Mouse (Mus musculus) liver, embryonic 11.5 days (tissue): ENCODE data around the gene Trip6. TPM values are rescaled to one million over a fixed set of nuclear protein-coding genes. Genes with fewer than 3 reads are reported as not detected.

Source experiments
- ATAC-seq: fragments of 200-750 bp; cut with Nextera tagmentation; replicated peaks from 2 replicates; pipeline ENCODE4 v1.8.0; 2017; ENCODE audit warnings: moderate number of reproducible peaks, mild to moderate bottlenecking, moderate TSS enrichment, moderate library complexity; ENCODE audit not compliant: low FRiP score
- DNase-seq: peaks from one replicate; pipeline ENCODE4 v3.0.0-alpha.2; 2017; ENCODE audit warnings: low spot score
- H3K27ac ChIP-seq: fragments of 300-500 bp; sonication (generic); 2 replicates; pipeline ENCODE4 v1.5.1; 2014; ENCODE audit warnings: mild to moderate bottlenecking, low read depth, low read length, control low read depth
- H3K27me3 ChIP-seq: fragments of 300-500 bp; sonication (generic); replicated peaks from 2 replicates; pipeline ENCODE4 v1.6.1; 2014; ENCODE audit warnings: low read length, mixed read lengths; ENCODE audit not compliant: control insufficient read depth, insufficient read depth
- H3K36me3 ChIP-seq: fragments of 300-500 bp; sonication (generic); 2 replicates; pipeline ENCODE4 v1.6.1; 2014; ENCODE audit warnings: mild to moderate bottlenecking, low read length, moderate library complexity, mixed read lengths; ENCODE audit not compliant: control insufficient read depth, insufficient read depth
- H3K4me1 ChIP-seq: fragments of 300-500 bp; sonication (generic); replicated peaks from 2 replicates; pipeline ENCODE4 v1.6.1; 2014; ENCODE audit warnings: low read length, mixed read lengths; ENCODE audit not compliant: control insufficient read depth, insufficient read depth
- H3K4me2 ChIP-seq: fragments of 300-500 bp; sonication (generic); 2 replicates; pipeline ENCODE4 v1.6.1; 2014; ENCODE audit warnings: mild to moderate bottlenecking, control low read depth, moderate library complexity
- H3K4me3 ChIP-seq: fragments of 300-500 bp; sonication (generic); 2 replicates; pipeline ENCODE4 v1.5.1; 2014; ENCODE audit warnings: low read depth, low read length, control low read depth
- H3K9ac ChIP-seq: fragments of 300-500 bp; sonication (generic); 2 replicates; pipeline ENCODE4 v1.6.1; 2014; ENCODE audit warnings: low read depth, low read length, control low read depth
- H3K9me3 ChIP-seq: fragments of 300-500 bp; sonication (generic); 2 replicates; pipeline ENCODE4 v1.6.1; 2016; ENCODE audit warnings: low read length, inconsistent platforms, mixed read lengths; ENCODE audit not compliant: control insufficient read depth
- WGBS: fragments of 180-500 bp; shearing (Covaris S2); extraction: QIAGEN DNeasy Blood & Tissue Kit; methylation state at CpG from one replicate; pipeline ENCODE4 v1.1.7; 2014; 5-methylcytosine and 5-hydroxymethylcytosine counted together
- polyA plus RNA-seq: library from polyadenylated mRNA; unstranded; fragments of >200 nt; fragmentation: Nextera tagmentation; extraction: Ambion mirVana; gene quantifications from 2 replicates; pipeline ENCODE4 v1.2.1, GENCODE M21; 2014

The Trip6 gene
- polyA plus RNA-seq, 1 experiment from 2014 or later: 31.6 TPM

GRCm38 (mm10) chr5:137290677-137291076 lies 23.5 kb downstream of the Trip6 start:
- 22% methylated on average over 15 of the region's 15 CpGs for WGBS
- ATAC-seq: peak; percentile 40
- Histone ChIP-seq H3K36me3 (peaks cover 11% of the 10 kb centered on the region; the same call in 1 of the 2 replicates), H3K27ac (peak overlapping the region; percentile 100), H3K4me3 (peak overlapping the region; percentile 68), H3K4me1 (peaks cover 57% of the 10 kb centered on the region), H3K27me3 (peaks cover 31% of the 10 kb centered on the region), H3K9ac (peak overlapping the region; percentile 80), H3K4me2 (peak overlapping the region; percentile 99), H3K9me3 (no peaks in the 10 kb centered on the region)
- DNase-seq: peak; percentile 66

- peak overlapping the region; percentile 87 for H3K9ac ChIP-seq
- 33% methylated on average over 13 of the region's 13 CpGs for WGBS
- DNase-seq (peak; percentile 82), ATAC-seq (peak; percentile 75)
- H3K36me3 ChIP-seq: 0 out of 2 replicates have a peak, but pooled peaks cover 2% of the 10 kb centered on the region
- peak overlapping the region; percentile 99 for H3K4me2 ChIP-seq
- H3K9me3 ChIP-seq: no peaks in the 10 kb centered on the region
- peaks cover 31% of the 10 kb centered on the region for H3K27me3 ChIP-seq
- H3K27ac ChIP-seq: peak overlapping the region; percentile 100
- peak overlapping the region; percentile 68 for H3K4me3 ChIP-seq
- H3K4me1 ChIP-seq: peaks cover 50% of the 10 kb centered on the region
Measured at GRCm38 (mm10) chr5:137289591-137290365, 24.4 kb downstream of the Trip6 start.

- H3K4me2 ChIP-seq: peak overlapping the region; percentile 99
- peak overlapping the region; percentile 68 for H3K4me3 ChIP-seq
- H3K4me1 ChIP-seq: peaks cover 47% of the 10 kb centered on the region
- H3K27me3 ChIP-seq: peaks cover 31% of the 10 kb centered on the region
- ATAC-seq (peak; percentile 13), DNase-seq (peak; percentile 71)
- peak overlapping the region; percentile 100 for H3K27ac ChIP-seq
- 0 out of 2 replicates have a peak, but pooled peaks cover 2% of the 10 kb centered on the region for H3K36me3 ChIP-seq
- H3K9ac ChIP-seq: peak overlapping the region; percentile 87
- 3% methylated on average over 24 of the region's 25 CpGs for WGBS
- H3K9me3 ChIP-seq: no peaks in the 10 kb centered on the region
Measured at GRCm38 (mm10) chr5:137288999-137289470, 25.2 kb downstream of the Trip6 start.

GRCm38 (mm10) chr5:137287953-137288743 lies 26.1 kb downstream of the Trip6 start:
- Histone ChIP-seq H3K4me3 (peak overlapping the region; percentile 68), H3K27me3 (peaks cover 31% of the 10 kb centered on the region), H3K4me2 (peak overlapping the region; percentile 99), H3K4me1 (peaks cover 47% of the 10 kb centered on the region), H3K27ac (peak overlapping the region; percentile 100), H3K9me3 (no peaks in the 10 kb centered on the region), H3K36me3 (0 out of 2 replicates have a peak, but pooled peaks cover 2% of the 10 kb centered on the region), H3K9ac (peak overlapping the region; percentile 87)
- DNase-seq (peak; percentile 62), ATAC-seq (no peak)
- under 1% methylated on average over 57 of the region's 65 CpGs for WGBS

GRCm38 (mm10) chr5:137287032-137287952 lies 26.9 kb downstream of the Trip6 start, which contains the start of gene Ache:
Gene Ache (plus strand): TSS chr5:137287519.
- ATAC-seq: no peak

GRCm38 (mm10) chr5:137286655-137287031 lies 27.6 kb downstream of the Trip6 start:
- DNase-seq: peak; percentile 80
- Histone ChIP-seq H3K4me3 (peak overlapping the region; percentile 68), H3K27ac (no peak overlapping the region), H3K27me3 (peaks cover 31% of the 10 kb centered on the region), H3K9ac (no peak overlapping the region; the same call in 1 of the 2 replicates), H3K9me3 (no peaks in the 10 kb centered on the region), H3K4me2 (peak overlapping the region; percentile 99), H3K36me3 (0 out of 2 replicates have a peak, but pooled peaks cover 2% of the 10 kb centered on the region), H3K4me1 (peaks cover 32% of the 10 kb centered on the region)
- WGBS: under 1% methylated on average over 16 of the region's 16 CpGs
- peak; percentile 20; the same call in 1 of the 2 replicates for ATAC-seq

More at GRCm38 (mm10) chr5:137287032-137287952, 26.9 kb downstream of the Trip6 start, which contains the start of gene Ache:
- peak; percentile 65 for DNase-seq
- Histone ChIP-seq H3K9ac (peak within 1 kb of the TSS; percentile 87), H3K27ac (peak within 1 kb of the TSS; percentile 100), H3K4me1 (peaks cover 38% of the 10 kb centered on the region), H3K36me3 (0 out of 2 replicates have a peak, but pooled peaks cover 2% of the 10 kb centered on the region), H3K4me3 (peak within 1 kb of the TSS; percentile 68), H3K9me3 (no peaks in the 10 kb centered on the region), H3K27me3 (peaks cover 31% of the 10 kb centered on the region), H3K4me2 (peak within 1 kb of the TSS; percentile 99)
- WGBS: 2% methylated on average over 40 of the region's 40 CpGs

- DNase-seq (no peak), ATAC-seq (no peak)
- Histone ChIP-seq H3K4me3 (no peak overlapping the region), H3K36me3 (no peaks in the 10 kb centered on the region), H3K27ac (no peak overlapping the region), H3K27me3 (peaks cover 31% of the 10 kb centered on the region), H3K4me2 (no peak overlapping the region), H3K4me1 (peaks cover 26% of the 10 kb centered on the region), H3K9ac (no peak overlapping the region), H3K9me3 (no peaks in the 10 kb centered on the region)
- WGBS: 42% methylated on average over 7 of the region's 7 CpGs
Measured at GRCm38 (mm10) chr5:137285986-137286385, 28.2 kb downstream of the Trip6 start.
